Mouse (Mus musculus): ENCODE measurements around the gene Gtf2ird1. TPM values are rescaled to one million over a fixed set of nuclear protein-coding genes. Genes with fewer than 3 reads are reported as not detected.
A peak's percentile ranks its signal among the peaks of the same experiment; 100 is the strongest.
"Not testable (repeated sequence)": the region's sequence is repeated elsewhere in the genome, so short reads cannot be mapped to it uniquely, and the experiment has no call there.

The Gtf2ird1 gene
- polyA plus RNA-seq, 1 experiment from 2014 or later, result 95.9 TPM

DNA sequence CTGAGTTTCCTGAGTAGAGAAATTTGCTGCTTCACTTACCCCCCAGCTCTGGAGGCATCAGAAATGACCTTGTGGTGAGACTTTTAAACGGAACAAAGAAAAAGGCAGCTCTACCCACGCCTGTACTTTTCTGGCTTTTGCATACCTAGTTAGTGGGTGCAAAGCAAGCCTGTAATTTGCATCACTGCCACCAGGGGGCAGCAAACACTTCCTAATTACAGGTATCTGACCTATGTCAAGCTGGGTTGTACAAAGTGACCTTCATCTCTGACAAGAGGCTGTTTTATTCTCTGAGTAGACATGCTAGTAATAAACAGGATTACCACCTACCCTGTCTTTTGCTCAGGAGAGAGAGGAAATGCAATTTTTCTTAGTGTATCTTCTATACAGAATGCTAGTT is 71.4 kb downstream of the Gtf2ird1 start:
- Histone ChIP-seq H3K4me2 (replicated peaks) (no peak overlapping the region), H3K27ac (no peak overlapping the region), H3K27me3 (no peaks in the 10 kb centered on the region), H3K4me1 (no peaks in the 10 kb centered on the region), H3K4me3 (no peak overlapping the region), H3K9me3 (replicated peaks) (no peaks in the 10 kb centered on the region), H3K9ac (no peak overlapping the region), H3K36me3 (peaks cover 95% of the 10 kb centered on the region)
- 66% methylated on average over 2 of the region's 2 CpGs for WGBS
- ATAC-seq (ENCODE audit: low FRiP score), result no peak

DNA sequence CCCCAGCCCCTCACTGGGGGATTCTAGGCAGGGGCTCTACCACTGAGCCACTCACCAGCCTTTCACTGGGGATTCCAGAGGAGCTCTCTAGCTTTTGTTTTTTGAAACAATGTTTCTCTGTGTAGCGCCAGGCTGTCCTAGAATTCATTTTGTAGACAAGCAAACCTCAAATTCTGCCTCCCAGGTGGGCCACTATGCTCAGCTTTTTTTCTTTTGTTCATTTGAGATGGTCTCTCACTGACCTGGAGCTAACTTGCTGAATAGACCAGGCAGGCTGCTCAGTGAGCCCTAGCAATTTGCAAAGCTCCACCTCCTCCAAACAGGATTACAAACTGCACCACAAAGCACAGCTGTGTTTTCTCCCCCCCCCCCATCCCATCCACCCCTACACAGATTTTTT is 81.3 kb downstream of the Gtf2ird1 start:
- WGBS, result 65% methylated on average over 1 of the region's 1 CpGs
- Histone ChIP-seq H3K4me3 (no peak overlapping the region), H3K36me3 (peaks cover 53% of the 10 kb centered on the region), H3K9ac (no peak overlapping the region), H3K27me3 (no peaks in the 10 kb centered on the region), H3K9me3 (replicated peaks) (no peaks in the 10 kb centered on the region), H3K27ac (0 out of 2 replicates have a peak overlapping the region, but pooled peaks have one; percentile 26), H3K4me2 (replicated peaks) (no peak overlapping the region), H3K4me1 (no peaks in the 10 kb centered on the region)
- ATAC-seq (ENCODE audit: low FRiP score), result no peak

DNA sequence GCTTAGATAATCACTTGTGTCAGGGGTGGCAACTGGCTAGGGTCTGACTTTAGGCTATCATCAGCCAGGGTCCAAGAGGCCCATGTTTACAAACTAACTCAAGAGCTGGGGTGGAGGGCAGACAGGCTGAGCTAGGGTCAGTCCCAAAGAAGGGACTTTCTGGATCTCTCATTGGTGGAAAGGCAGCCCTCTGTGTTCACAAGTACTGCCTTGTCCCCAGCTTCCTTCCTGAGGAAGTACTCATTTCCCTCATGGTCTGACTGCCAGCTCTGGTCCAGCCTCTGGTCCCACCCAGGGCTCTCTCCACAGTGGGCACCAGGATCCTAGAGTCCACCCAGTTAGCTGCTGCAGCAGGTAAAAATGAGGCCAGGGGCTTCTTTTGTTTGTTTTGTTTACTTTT is 82.0 kb downstream of the Gtf2ird1 start:
- no peaks in the 10 kb centered on the region for H3K4me1 ChIP-seq

DNA sequence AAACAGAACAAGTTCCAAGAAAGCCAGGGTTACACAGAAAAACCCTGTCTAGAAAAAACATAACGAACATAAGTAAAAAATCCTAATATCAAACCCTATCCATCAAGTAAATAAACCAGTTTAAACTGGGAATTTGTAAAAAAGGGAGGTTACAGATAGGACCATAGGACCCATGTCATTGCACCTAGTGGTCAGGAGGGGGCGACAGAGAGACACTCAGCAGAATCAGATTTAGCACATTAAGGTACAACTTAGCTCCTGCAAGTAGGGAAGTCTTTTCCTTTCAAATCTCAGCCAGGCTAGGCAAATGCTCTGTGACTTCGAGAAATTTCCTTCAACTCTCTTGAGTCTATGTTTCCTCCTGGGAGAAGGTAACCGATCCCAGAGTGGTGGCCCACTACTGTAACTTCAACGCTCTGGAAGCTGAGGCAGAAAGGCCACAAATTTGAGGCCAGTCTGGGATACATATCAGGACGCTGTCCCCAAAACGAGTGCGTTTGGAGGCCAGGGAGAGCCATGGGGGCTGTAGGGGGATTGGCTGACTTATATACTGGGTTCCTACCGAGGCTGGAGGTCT is 82.5 kb downstream of the Gtf2ird1 start:
- H3K4me3 ChIP-seq, result no peak overlapping the region
- WGBS, result 75% methylated on average over 9 of the region's 9 CpGs
- peaks cover 61% of the 10 kb centered on the region for H3K36me3 ChIP-seq
- no peaks in the 10 kb centered on the region for H3K9me3 ChIP-seq (replicated peaks)
- H3K4me2 ChIP-seq (replicated peaks), result no peak overlapping the region
- no peaks in the 10 kb centered on the region for H3K27me3 ChIP-seq
- no peak for ATAC-seq (ENCODE audit: low FRiP score)
- H3K27ac ChIP-seq, result no peak overlapping the region
- H3K9ac ChIP-seq, result no peak overlapping the region
- H3K4me1 ChIP-seq, result no peaks in the 10 kb centered on the region

More for the DNA sequence above, 82.0 kb downstream of the Gtf2ird1 start:
- no peaks in the 10 kb centered on the region for H3K27me3 ChIP-seq
- H3K36me3 ChIP-seq, result peaks cover 57% of the 10 kb centered on the region
- no peak overlapping the region for H3K9ac ChIP-seq
- no peak overlapping the region for H3K4me3 ChIP-seq
- no peak overlapping the region for H3K4me2 ChIP-seq (replicated peaks)
- no peak overlapping the region for H3K27ac ChIP-seq
- H3K9me3 ChIP-seq (replicated peaks), result no peaks in the 10 kb centered on the region
- no peak for ATAC-seq (ENCODE audit: low FRiP score)

DNA sequence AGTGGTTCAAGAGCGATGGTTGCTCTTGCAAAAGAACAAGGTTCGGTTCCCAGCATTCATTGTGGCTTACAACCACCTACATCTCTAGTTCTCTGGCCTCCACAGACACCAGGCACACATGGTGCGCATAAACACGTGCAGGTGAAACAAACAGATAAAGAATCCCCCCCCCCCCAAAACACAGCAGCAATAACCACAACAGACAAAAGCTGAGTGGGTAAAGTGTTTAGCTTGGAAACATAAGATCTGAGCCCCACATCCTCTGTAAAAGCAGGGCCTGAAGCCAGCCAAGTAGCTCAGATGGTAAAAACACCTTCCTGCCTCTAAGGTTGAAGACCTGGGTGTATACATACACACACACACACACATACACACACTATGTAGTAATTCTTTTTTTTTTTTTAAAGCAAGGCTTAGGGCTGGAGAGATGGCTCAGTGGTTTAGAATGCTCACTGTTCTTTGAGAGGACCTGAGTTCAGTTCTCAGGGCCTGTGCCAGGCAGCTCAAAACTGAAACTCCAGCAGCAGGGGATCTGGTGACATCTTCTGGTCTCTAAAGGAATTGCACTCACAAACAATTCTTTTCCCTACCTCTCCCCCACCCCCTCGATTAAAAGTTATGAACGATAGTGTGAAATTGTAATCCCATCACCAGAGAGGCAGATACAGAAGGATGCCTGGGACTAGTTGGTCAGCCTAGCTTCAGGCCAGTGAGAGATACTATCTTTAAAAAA is 83.4 kb downstream of the Gtf2ird1 start:
- Histone ChIP-seq H3K4me3 (no peak overlapping the region), H3K36me3 (peaks cover 67% of the 10 kb centered on the region), H3K4me1 (no peaks in the 10 kb centered on the region), H3K27me3 (no peaks in the 10 kb centered on the region), H3K9ac (no peak overlapping the region), H3K27ac (no peak overlapping the region), H3K4me2 (replicated peaks) (no peak overlapping the region), H3K9me3 (replicated peaks) (no peaks in the 10 kb centered on the region)
- no peak for ATAC-seq (ENCODE audit: low FRiP score)
- WGBS, result 97% methylated on average over 6 of the region's 6 CpGs

DNA sequence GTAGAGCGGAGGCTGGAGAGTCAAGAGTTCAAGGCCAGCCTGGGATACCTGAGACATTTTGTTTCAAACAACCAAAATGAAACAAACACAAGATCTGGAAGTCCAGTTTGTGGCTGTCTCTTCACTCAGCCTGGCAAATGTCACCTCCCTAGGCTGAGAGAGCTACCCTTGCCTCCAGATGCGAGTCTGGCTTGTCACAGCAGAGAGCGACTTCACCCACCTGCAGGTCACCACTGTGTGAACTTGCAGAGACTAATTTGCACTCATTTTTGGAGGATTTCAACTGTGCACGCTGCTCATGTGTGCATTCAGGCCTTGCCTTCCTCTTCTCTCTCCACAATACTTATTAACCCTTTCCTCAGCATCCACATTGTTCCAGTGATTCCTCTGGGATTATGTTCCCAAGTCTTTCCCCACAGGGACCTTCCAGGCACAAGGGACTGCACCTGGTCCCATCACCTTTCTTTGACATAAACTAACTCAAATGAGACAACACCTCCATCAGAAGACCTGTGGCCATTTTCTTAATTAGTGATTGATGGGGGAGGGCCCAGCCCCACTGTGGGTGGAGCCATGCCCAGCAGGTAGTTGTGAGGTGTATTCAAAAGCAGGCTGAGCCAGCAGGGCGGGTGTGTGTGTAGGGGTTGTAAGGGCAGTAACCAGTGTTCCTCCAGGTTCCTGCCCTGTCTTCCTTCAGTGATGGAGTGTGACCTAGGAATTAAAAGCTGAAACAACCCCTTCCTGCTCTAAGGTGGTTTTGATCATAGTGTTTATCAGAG is 84.8 kb downstream of the Gtf2ird1 start:
- no peaks in the 10 kb centered on the region for H3K9me3 ChIP-seq (replicated peaks)
- H3K4me1 ChIP-seq, result no peaks in the 10 kb centered on the region
- no peak overlapping the region for H3K9ac ChIP-seq
- no peak overlapping the region for H3K27ac ChIP-seq
- no peak for ATAC-seq (ENCODE audit: low FRiP score)
- no peaks in the 10 kb centered on the region for H3K27me3 ChIP-seq
- 89% methylated on average over 5 of the region's 5 CpGs for WGBS
- H3K36me3 ChIP-seq, result peaks cover 66% of the 10 kb centered on the region
- no peak overlapping the region for H3K4me2 ChIP-seq (replicated peaks)
- H3K4me3 ChIP-seq, result no peak overlapping the region

DNA sequence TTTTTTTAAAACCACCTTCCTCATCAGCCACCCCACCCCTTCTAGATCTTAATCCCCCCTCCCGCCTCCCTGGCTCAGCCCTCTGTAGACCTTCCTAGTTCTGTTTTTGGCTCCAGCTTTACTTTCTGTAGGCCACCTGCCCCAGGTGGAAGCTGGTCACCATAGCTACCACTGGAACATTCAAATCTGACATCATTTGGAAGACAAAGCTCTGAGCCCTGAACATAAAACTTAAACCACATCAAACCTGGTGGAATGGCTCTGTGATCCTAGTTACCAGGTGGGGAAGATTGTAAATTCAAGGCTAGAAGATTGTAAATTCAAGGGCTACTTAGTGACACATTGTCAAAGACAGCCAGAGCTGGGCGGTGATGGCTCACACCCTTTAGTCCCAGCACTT is 85.7 kb downstream of the Gtf2ird1 start:
- WGBS, result 90% methylated on average over 2 of the region's 2 CpGs
- Histone ChIP-seq H3K27ac (no peak overlapping the region), H3K4me3 (no peak overlapping the region), H3K36me3 (peaks cover 65% of the 10 kb centered on the region), H3K4me1 (no peaks in the 10 kb centered on the region), H3K27me3 (no peaks in the 10 kb centered on the region), H3K9me3 (replicated peaks) (no peaks in the 10 kb centered on the region), H3K9ac (no peak overlapping the region), H3K4me2 (replicated peaks) (no peak overlapping the region)
- no peak for ATAC-seq (ENCODE audit: low FRiP score)

DNA sequence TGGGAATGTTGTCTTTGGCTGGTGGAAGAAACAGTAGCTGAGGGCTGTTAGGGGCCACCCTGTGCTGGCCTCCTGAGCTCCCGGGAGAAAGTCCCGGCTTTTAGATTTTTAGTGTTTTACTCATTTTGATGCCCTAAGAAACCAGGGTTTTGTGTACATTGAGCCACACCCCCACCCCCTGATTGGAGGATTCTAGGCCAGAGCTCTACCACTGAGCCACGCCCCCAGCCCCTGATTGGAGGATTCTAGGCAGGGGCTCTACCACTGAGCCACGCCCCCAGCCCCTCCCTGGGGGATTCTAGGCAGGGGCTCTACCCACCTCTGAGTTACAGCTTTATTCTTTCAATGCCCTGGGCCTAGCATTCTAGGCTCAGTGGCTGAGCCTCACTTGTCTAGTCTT is 97.4 kb downstream of the Gtf2ird1 start:
- Histone ChIP-seq H3K9me3 (replicated peaks) (no peaks in the 10 kb centered on the region), H3K9ac (no peak overlapping the region), H3K27me3 (no peaks in the 10 kb centered on the region), H3K4me1 (no peaks in the 10 kb centered on the region), H3K27ac (no peak overlapping the region), H3K36me3 (peaks cover 62% of the 10 kb centered on the region), H3K4me3 (no peak overlapping the region), H3K4me2 (replicated peaks) (no peak overlapping the region)
- ATAC-seq (ENCODE audit: low FRiP score), result no peak
- WGBS, result 91% methylated on average over 4 of the region's 4 CpGs

DNA sequence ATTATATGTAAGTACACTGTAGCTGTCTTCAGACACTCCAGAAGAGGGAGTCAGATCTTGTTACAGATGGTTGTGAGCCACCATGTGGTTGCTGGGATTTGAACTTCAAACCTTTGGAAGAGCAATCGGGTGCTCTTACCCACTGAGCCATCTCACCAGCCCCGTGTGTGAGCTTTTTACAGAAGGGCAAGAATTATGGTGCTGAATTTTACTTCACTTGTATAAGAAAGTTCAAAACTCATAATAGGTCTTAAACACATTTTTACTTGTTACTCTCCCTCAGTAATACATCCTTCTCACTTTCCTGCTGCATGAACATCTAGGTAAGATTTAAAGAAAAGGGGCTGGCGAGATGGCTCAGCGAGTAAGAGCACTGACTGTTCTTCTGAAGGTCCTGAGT is 101.1 kb downstream of the Gtf2ird1 start:
- H3K27me3 ChIP-seq; H3K9me3 ChIP-seq (replicated peaks); H3K4me3 ChIP-seq; H3K27ac ChIP-seq; H3K4me2 ChIP-seq (replicated peaks); H3K4me1 ChIP-seq; H3K9ac ChIP-seq; ATAC-seq (ENCODE audit: low FRiP score): not testable (repeated sequence)
- H3K36me3 ChIP-seq, result peaks cover 34% of the 10 kb centered on the region
- 93% methylated on average over 4 of the region's 4 CpGs for WGBS

DNA sequence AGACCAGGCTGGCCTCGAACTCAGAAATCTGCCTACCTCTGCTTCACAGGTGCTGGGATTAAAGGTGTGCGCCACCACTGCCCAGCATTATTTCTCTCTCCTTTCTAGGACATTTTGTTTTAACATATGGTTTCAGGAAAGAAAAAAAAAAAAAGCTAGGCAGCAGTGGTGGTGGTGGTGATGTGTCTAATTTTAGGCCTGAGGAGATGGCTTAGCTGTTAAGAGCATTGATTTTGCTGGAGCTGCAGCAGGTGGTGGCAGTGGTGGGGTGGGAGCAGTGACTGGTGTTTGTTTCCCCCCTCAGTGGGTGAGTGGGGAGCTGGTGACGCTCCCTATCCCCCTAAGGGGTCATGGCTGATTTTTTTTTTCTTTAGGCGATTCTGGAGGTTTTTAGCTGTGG is 103.4 kb downstream of the Gtf2ird1 start:
- ATAC-seq (ENCODE audit: low FRiP score), result no peak
- peaks cover 13% of the 10 kb centered on the region for H3K36me3 ChIP-seq

DNA sequence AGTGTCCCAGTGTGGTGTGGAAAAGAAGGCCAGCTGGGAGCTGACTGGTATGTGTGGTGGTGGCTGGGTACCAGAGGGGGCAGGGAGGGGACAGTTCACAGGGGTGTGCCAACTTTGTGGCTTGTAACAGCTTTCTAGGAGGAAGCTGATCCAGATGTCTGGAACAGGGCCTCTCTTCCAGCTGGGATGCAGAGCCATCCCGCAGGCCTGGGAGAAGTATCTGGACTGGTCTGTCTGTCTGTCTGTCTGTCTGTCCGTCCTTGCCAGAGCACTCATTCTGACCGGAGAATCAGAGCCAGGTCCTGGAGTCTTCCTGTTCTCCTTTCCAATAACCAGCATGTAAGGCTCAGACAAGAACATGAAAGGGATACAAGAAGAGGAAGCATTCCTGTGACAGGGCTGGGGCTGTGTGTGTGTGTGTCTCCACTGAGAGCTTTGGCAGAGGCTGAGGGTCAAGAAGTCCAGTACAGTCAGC is 104.0 kb downstream of the Gtf2ird1 start:
- Histone ChIP-seq H3K9me3 (replicated peaks) (no peaks in the 10 kb centered on the region), H3K36me3 (peaks cover 8% of the 10 kb centered on the region; the same call in 1 of the 2 replicates), H3K4me3 (no peak overlapping the region), H3K4me1 (0 out of 2 replicates have a peak, but pooled peaks cover 4% of the 10 kb centered on the region), H3K27ac (no peak overlapping the region), H3K9ac (no peak overlapping the region), H3K4me2 (replicated peaks) (no peak overlapping the region), H3K27me3 (no peaks in the 10 kb centered on the region)
- ATAC-seq (ENCODE audit: low FRiP score), result no peak
- 85% methylated on average over 3 of the region's 3 CpGs for WGBS

More for the DNA sequence above, 103.4 kb downstream of the Gtf2ird1 start:
- Histone ChIP-seq H3K4me2 (replicated peaks) (no peak overlapping the region), H3K27me3 (no peaks in the 10 kb centered on the region), H3K9ac (no peak overlapping the region), H3K9me3 (replicated peaks) (no peaks in the 10 kb centered on the region), H3K4me1 (0 out of 2 replicates have a peak, but pooled peaks cover 4% of the 10 kb centered on the region), H3K27ac (no peak overlapping the region), H3K4me3 (no peak overlapping the region)
- WGBS, result 79% methylated on average over 3 of the region's 4 CpGs

DNA sequence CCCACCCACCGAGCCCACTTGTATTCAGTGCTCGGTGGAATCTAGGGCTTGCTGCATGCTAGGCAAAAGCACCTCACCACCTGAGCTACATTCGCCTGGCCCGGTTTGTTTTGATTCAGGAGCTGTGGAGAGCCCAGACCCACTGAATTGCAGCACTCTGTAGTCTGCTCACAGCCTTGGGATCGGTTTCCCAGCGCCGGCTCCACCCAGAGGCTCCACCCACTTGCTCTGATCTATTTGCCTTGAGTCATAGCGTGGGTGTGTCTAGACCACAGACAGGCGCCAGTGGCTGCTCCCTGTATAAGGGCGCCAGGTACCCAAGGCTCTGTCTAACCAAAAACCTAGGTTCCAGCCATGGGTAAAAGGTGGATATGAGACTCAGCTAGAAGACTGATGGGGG is 105.9 kb downstream of the Gtf2ird1 start:
- H3K4me1 ChIP-seq, result 0 out of 2 replicates have a peak, but pooled peaks cover 4% of the 10 kb centered on the region
- H3K27me3 ChIP-seq, result no peaks in the 10 kb centered on the region
- H3K9ac ChIP-seq, result no peak overlapping the region
- no peaks in the 10 kb centered on the region for H3K9me3 ChIP-seq (replicated peaks)
- H3K4me3 ChIP-seq, result no peak overlapping the region
- no peak overlapping the region for H3K27ac ChIP-seq
- H3K4me2 ChIP-seq (replicated peaks), result peak overlapping the region; percentile 30
- WGBS, result 19% methylated on average over 10 of the region's 10 CpGs
- 0 out of 2 replicates have a peak, but pooled peaks have one; percentile 56 for ATAC-seq (ENCODE audit: low FRiP score)
- H3K36me3 ChIP-seq, result no peaks in the 10 kb centered on the region
